Mouse (Mus musculus) CH12.LX (cell line): ENCODE results near the gene Adamtsl1. TPM values are rescaled to one million over a fixed set of nuclear protein-coding genes. Genes with fewer than 3 reads are reported as not detected.

Experiments used
- DNase-seq: peaks from one replicate; pipeline ENCODE4 v3.0.0-alpha.2; 2013; ENCODE audit errors: extremely low read depth
- H3K27ac ChIP-seq: 2 replicates; pipeline ENCODE4 v1.5.1; 2012; ENCODE audit warnings: low read depth, mild to moderate bottlenecking, control low read depth, moderate library complexity; ENCODE audit not compliant: insufficient read depth
- H3K27me3 ChIP-seq: replicated peaks from 2 replicates; pipeline ENCODE3; 2012; ENCODE audit warnings: inconsistent platforms
- H3K36me3 ChIP-seq, 2 experiments: replicated peaks in 1 of 2; 2 replicates each; pipeline versions ENCODE3 to v1.6.1; 2012; ENCODE audit warnings: inconsistent platforms in 1 of 2, low read length in 1 of 2, mild to moderate bottlenecking in 1 of 2, mixed read lengths in 1 of 2, moderate library complexity in 1 of 2; ENCODE audit not compliant: control insufficient read depth in 1 of 2, insufficient read depth in 1 of 2
- H3K4me1 ChIP-seq, 2 experiments: 2 replicates each; pipeline ENCODE4 v1.6.1; 2012; ENCODE audit warnings: inconsistent platforms in 1 of 2, moderate library complexity in 1 of 2; ENCODE audit not compliant: insufficient read depth in 2 of 2, control insufficient read depth in 1 of 2
- H3K4me2 ChIP-seq: 2 replicates; pipeline ENCODE4 v1.6.1; 2012; ENCODE audit warnings: low read depth, mild to moderate bottlenecking, control low read depth; ENCODE audit not compliant: poor library complexity, insufficient read depth, severe bottlenecking
- H3K4me3 ChIP-seq, 3 experiments: fragments of 150-350 bp in 1 of 3; sonication (generic) in 1 of 3; replicated peaks in 1 of 3; 2 replicates each; pipeline versions ENCODE3 to v1.5.1; 2011 to 2012; ENCODE audit warnings: low read depth in 2 of 3, low read length in 2 of 3, mild to moderate bottlenecking in 2 of 3, moderate library complexity in 2 of 3, control low read depth in 1 of 3, improper control_type of control experiment in 1 of 3, inconsistent platforms in 1 of 3, mixed read lengths in 1 of 3; ENCODE audit not compliant: poor library complexity in 1 of 3
- H3K79me2 ChIP-seq: replicated peaks from 2 replicates; pipeline ENCODE4 v1.6.1; 2012; ENCODE audit warnings: mild to moderate bottlenecking, moderate library complexity; ENCODE audit not compliant: control insufficient read depth, poor library complexity, insufficient read depth, severe bottlenecking; ENCODE audit errors: extremely low read depth
- H3K9ac ChIP-seq: 2 replicates; pipeline ENCODE4 v1.6.1; 2012; ENCODE audit warnings: low read depth, mild to moderate bottlenecking, control low read depth, moderate library complexity; ENCODE audit not compliant: insufficient read depth
- H3K9me3 ChIP-seq: replicated peaks from 2 replicates; pipeline ENCODE3; 2012; ENCODE audit warnings: low read length, inconsistent platforms, mixed read lengths
- CHD2 ChIP-seq: IDR thresholded peaks from 2 replicates; pipeline ENCODE4 v1.6.1; 2011; ENCODE audit warnings: low read length, improper control_type of control experiment
- CTCF ChIP-seq, 2 experiments: IDR thresholded peaks in 1 of 2; conservative IDR thresholded peaks in 1 of 2; 2 replicates each; pipeline ENCODE4 v1.5.1; 2011 to 2012; ENCODE audit warnings: low read depth in 2 of 2, low read length in 2 of 2, improper control_type of control experiment in 1 of 2, inconsistent platforms in 1 of 2, mild to moderate bottlenecking in 1 of 2, moderate library complexity in 1 of 2
- E2F4 ChIP-seq: IDR thresholded peaks from 2 replicates; pipeline ENCODE4 v1.6.1; 2011; ENCODE audit warnings: low read depth, low read length, improper control_type of control experiment; ENCODE audit not compliant: insufficient replicate concordance
- ETS1 ChIP-seq: conservative IDR thresholded peaks from 2 replicates; pipeline ENCODE4 v1.6.1; 2012; ENCODE audit warnings: low read depth, mild to moderate bottlenecking, inconsistent platforms, low read length, improper control_type of control experiment, moderate library complexity
- GABPA ChIP-seq: IDR thresholded peaks from 2 replicates; pipeline ENCODE4 v1.6.1; 2012; ENCODE audit warnings: low read depth, low read length, improper control_type of control experiment, inconsistent platforms; ENCODE audit not compliant: insufficient replicate concordance
- HCFC1 ChIP-seq: IDR thresholded peaks from 2 replicates; pipeline ENCODE4 v1.6.1; 2012; ENCODE audit warnings: low read depth, mild to moderate bottlenecking, inconsistent platforms, low read length, improper control_type of control experiment
- JUND ChIP-seq: conservative IDR thresholded peaks from 2 replicates; pipeline ENCODE4 v1.6.1; 2011; ENCODE audit warnings: low read depth, low read length, improper control_type of control experiment
- MAX ChIP-seq: IDR thresholded peaks from 2 replicates; pipeline ENCODE4 v1.6.1; 2011; ENCODE audit warnings: low read length, improper control_type of control experiment
- MYC ChIP-seq: IDR thresholded peaks from 2 replicates; pipeline ENCODE4 v1.6.1; 2011; ENCODE audit warnings: low read depth, mild to moderate bottlenecking, improper control_type of control experiment, low read length
- NELFE ChIP-seq: IDR thresholded peaks from 2 replicates; pipeline ENCODE4 v1.6.1; 2011; ENCODE audit warnings: low read depth, low read length, improper control_type of control experiment
- NRF1 ChIP-seq: IDR thresholded peaks from 2 replicates; pipeline ENCODE4 v1.6.1; 2014; ENCODE audit warnings: low read depth, mild to moderate bottlenecking, inconsistent platforms, low read length, improper control_type of control experiment, moderate library complexity
- POLR2AphosphoS2 ChIP-seq: IDR thresholded peaks from 2 replicates; pipeline ENCODE4 v1.6.1; 2011; ENCODE audit warnings: low read depth, low read length, improper control_type of control experiment
- RCOR1 ChIP-seq: conservative IDR thresholded peaks from 2 replicates; pipeline ENCODE4 v1.6.1; 2012; ENCODE audit warnings: low read depth, mild to moderate bottlenecking, inconsistent platforms, low read length, improper control_type of control experiment
- SIN3A ChIP-seq: IDR thresholded peaks from 2 replicates; pipeline ENCODE4 v1.6.1; 2012; ENCODE audit warnings: low read length, improper control_type of control experiment, inconsistent platforms
- TBP ChIP-seq: conservative IDR thresholded peaks from 2 replicates; pipeline ENCODE4 v1.6.1; 2011; ENCODE audit warnings: low read depth, low read length, improper control_type of control experiment
- TCF12 ChIP-seq: IDR thresholded peaks from 2 replicates; pipeline ENCODE4 v1.6.1; 2014; ENCODE audit warnings: low read depth, mild to moderate bottlenecking, inconsistent platforms, low read length, improper control_type of control experiment
- UBTF ChIP-seq: IDR thresholded peaks from 2 replicates; pipeline ENCODE4 v1.6.1; 2012; ENCODE audit warnings: low read depth, mild to moderate bottlenecking, inconsistent platforms, low read length, improper control_type of control experiment, moderate library complexity
- USF1 ChIP-seq: IDR thresholded peaks from 2 replicates; pipeline ENCODE4 v1.6.1; 2014; ENCODE audit warnings: low read depth, mild to moderate bottlenecking, inconsistent platforms, low read length, improper control_type of control experiment
- ZC3H11A ChIP-seq: IDR thresholded peaks from 2 replicates; pipeline ENCODE4 v1.6.1; 2012; ENCODE audit warnings: low read depth, mild to moderate bottlenecking, inconsistent platforms, low read length, improper control_type of control experiment
- ZMIZ1 ChIP-seq: IDR thresholded peaks from 2 replicates; pipeline ENCODE4 v1.6.1; 2012; ENCODE audit warnings: low read depth, mild to moderate bottlenecking, inconsistent platforms, low read length, improper control_type of control experiment
- ZNF384 ChIP-seq: IDR thresholded peaks from 2 replicates; pipeline ENCODE4 v1.6.1; 2012; ENCODE audit warnings: low read depth, low read length, improper control_type of control experiment, inconsistent platforms
- dilution Hi-C: fragments of 300-500 bp; cut with MboI; formaldehyde crosslinking; loops from 2 replicates; pipeline ENCODE4 v1.14.3; 2020; ENCODE audit warnings: low sequenced_read_pairs; ENCODE audit not compliant: extremely low pct_unique_long_range_greater_than_20kb, extremely low pct_ligation_motif_present
- in situ Hi-C: fragments of 300-500 bp; cut with MboI; formaldehyde crosslinking; loops from 3 replicates; pipeline ENCODE4 v1.14.3; 2019; ENCODE audit warnings: low sequenced_read_pairs, low pct_ligation_motif_present, low pct_unique_long_range_greater_than_20kb, mixed read lengths
- polyA plus RNA-seq: library from polyadenylated mRNA; unstranded; fragments of >175 nt; gene quantifications from 2 replicates; pipeline ENCODE4 v1.2.1, GENCODE M21; 2012; ENCODE audit warnings: low read depth; ENCODE audit not compliant: insufficient read length
- total RNA-seq, 2 experiments: library from RNA; depleted of rRNA; stranded (reverse); fragments of 300-350 nt in 1 of 2; fragments of >200 nt in 1 of 2; gene quantifications; 2 replicates each; pipeline ENCODE4 v1.2.3; 2012 to 2014

Gene Adamtsl1
- total and polyA plus RNA-seq, 3 experiments = not detected

GRCm38 (mm10) chr4:86388430-86388829 is 874.5 kb downstream of the Adamtsl1 start:
- H3K4me1 ChIP-seq = no peaks in the 10 kb centered on the region
- H3K36me3 ChIP-seq = no peaks in the 10 kb centered on the region
- no peak overlapping the region for H3K27ac ChIP-seq
- no peak for DNase-seq
- no peaks in the 10 kb centered on the region for H3K9me3 ChIP-seq
- H3K9ac ChIP-seq = no peak overlapping the region
- H3K79me2 ChIP-seq = no peaks in the 10 kb centered on the region
- dilution Hi-C loops = no loop called here
- H3K4me3 ChIP-seq = no peak overlapping the region
- no peak for TF ChIP-seq RCOR1
- TF ChIP-seq TCF12 = no peak
- TF ChIP-seq MYC = no peak
- TF ChIP-seq ZMIZ1 = no peak
- TF ChIP-seq CTCF (conservative IDR thresholded peaks at IDR 0.05 in 1 of 2, IDR thresholded peaks at IDR 0.05 in 1 of 2; ENCODE audit: low read depth in 2 of 2, low read length in 2 of 2) = no peak
- TF ChIP-seq MAX = no peak
- no peak for TF ChIP-seq ZNF384
- TF ChIP-seq NELFE = no peak
- TF ChIP-seq JUND = no peak
- no peak for TF ChIP-seq ZC3H11A
- no peak for TF ChIP-seq ETS1
- TF ChIP-seq UBTF = no peak
- no peak overlapping the region for H3K4me2 ChIP-seq
- no peaks in the 10 kb centered on the region for H3K27me3 ChIP-seq
- in situ Hi-C loops = no loop called here

- H3K9ac ChIP-seq = no peak overlapping the region
- no peaks in the 10 kb centered on the region for H3K36me3 ChIP-seq
- dilution Hi-C loops = no loop called here
- H3K79me2 ChIP-seq = no peaks in the 10 kb centered on the region
- H3K4me3 ChIP-seq = no peak overlapping the region
- no peak overlapping the region for H3K4me2 ChIP-seq
- no peaks in the 10 kb centered on the region for H3K9me3 ChIP-seq
- H3K27me3 ChIP-seq = no peaks in the 10 kb centered on the region
- no peak for TF ChIP-seq ZC3H11A
- no peak for TF ChIP-seq GABPA
- no peak for TF ChIP-seq SIN3A
- TF ChIP-seq MAX = no peak
- no peak for TF ChIP-seq CHD2
- TF ChIP-seq NELFE = no peak
- no peak for TF ChIP-seq TCF12
- no peak for TF ChIP-seq E2F4
- no peak for TF ChIP-seq UBTF
- no peak for TF ChIP-seq NRF1
- no peak for TF ChIP-seq HCFC1
- TF ChIP-seq POLR2AphosphoS2 = no peak
- no peak for TF ChIP-seq ETS1
- TF ChIP-seq TBP = no peak
- no peak for TF ChIP-seq MYC
- no peak for TF ChIP-seq USF1
- TF ChIP-seq JUND = no peak
- H3K27ac ChIP-seq = no peak overlapping the region
- DNase-seq = no peak
- H3K4me1 ChIP-seq = no peaks in the 10 kb centered on the region
- in situ Hi-C loops = no loop called here
Measured at GRCm38 (mm10) chr4:86391176-86391575, 877.2 kb downstream of the Adamtsl1 start.
